Mouse (Mus musculus) liver, embryonic 14.5 days (tissue): ENCODE measurements around the gene Dvl3.

Experiments
- CTCF ChIP-seq: IDR thresholded peaks from 2 replicates; pipeline ENCODE4 v1.5.1; 2016; ENCODE audit warnings: antibody characterized with exemption, low read depth, control low read depth
- EP300 ChIP-seq: IDR thresholded peaks from 2 replicates; pipeline ENCODE4 v1.6.1; 2016; ENCODE audit warnings: antibody characterized with exemption, low read depth

- TF ChIP-seq CTCF (peak; percentile 84), EP300 (no peak)
Measured at GRCm38 (mm10) chr16:20496671-20497600, 19.8 kb upstream of the Dvl3 start.
